Mouse (Mus musculus) urinary bladder, postnatal 36 days (tissue): ENCODE results near the gene Myom1.
"Not testable (repeated sequence)": the region's sequence is repeated elsewhere in the genome, so short reads cannot be mapped to it uniquely, and the experiment has no call there.

Source experiments
- DNase-seq, 2 experiments: peaks; one replicate each; pipeline ENCODE4 v3.0.0; 2022; ENCODE audit warnings: low spot score in 2 of 2, mixed read lengths in 1 of 2

Myom1 gene

DNA sequence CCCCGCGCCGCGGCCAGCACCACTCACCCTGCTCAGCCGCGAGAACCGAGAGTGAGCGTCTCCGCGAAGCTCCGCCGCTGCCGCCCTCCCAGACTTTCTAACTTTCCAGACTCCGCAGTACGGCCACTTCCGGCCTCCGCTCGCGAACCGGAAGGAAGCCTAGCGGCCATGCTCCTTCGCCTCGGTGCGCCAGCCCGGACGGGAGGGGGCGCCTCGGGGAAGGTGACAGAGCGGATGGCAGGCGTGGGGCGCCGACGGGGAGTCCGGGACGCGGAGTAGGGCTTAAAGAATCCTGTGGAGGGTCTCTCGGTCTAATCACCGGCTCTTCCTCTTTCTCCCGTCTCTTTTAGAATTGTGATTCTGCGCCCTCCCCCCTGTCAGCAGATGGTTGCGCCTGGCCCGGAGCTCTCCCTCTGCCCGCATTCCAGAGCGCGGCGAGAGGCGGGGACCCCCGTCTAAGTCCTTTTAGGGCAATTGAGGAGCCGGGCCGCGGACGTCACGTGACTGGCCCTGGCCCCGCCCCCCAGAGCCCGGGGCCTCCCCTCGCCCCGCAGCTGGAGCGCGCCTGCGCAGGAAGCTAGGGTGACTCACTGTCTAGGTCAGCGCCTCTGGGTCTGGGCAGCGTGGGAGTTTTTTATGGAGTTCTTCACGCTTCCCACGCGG, at the start of gene Myom1:
TSS of gene Myom1 (plus strand) at position 553 of the 663 bp plus-strand sequence.
- DNase-seq: peak; percentile 98 to 99

- DNase-seq: peak; percentile 95 to 99
Measured at GRCm38 (mm10) chr17:70963546-70963945, 38.9 kb upstream of the Myom1 start.

DNA sequence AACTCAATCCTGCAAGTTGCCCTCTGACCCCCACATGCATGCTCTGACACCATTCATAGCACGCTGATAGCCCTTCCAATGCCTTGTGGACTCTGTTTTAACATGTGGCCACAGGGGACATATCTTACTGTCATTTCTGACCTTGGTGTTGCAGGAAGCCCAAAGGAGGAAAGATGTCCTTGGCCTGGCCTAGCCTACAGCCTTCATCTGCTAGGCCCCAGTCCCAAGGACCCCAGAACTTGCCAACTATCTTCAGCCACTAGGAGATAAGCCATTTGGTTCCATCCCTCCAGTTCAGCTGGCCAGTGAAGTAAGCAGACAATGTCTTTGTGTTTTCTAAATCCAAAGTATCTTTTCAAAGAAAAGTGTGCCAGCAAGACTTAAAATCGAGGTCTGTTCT, 37.2 kb upstream of the Myom1 start:
- DNase-seq: no peak

- DNase-seq: no peak
Measured at GRCm38 (mm10) chr17:70966126-70966525, 36.3 kb upstream of the Myom1 start.

GRCm38 (mm10) chr17:70967191-70967590, 35.2 kb upstream of the Myom1 start:
- DNase-seq: no peak

DNA sequence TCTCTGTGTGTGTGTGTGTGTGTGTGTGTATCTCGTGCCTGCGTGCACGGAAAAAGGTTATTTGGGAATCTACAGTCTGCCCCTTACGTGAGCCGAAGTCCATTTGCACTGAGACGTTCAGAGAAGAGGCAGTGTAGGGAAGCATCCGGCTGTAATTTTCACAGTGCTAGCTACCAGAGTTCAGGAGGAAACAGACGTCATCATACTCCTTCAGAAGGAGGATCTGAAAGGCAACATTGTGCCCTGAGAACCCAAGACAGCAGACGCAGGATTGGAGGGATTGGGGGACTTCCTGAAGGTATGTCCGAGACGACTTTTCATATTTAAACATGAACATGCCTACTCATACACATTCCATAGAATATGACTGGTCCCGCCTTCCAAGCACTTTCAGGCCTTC, 34.8 kb upstream of the Myom1 start:
- DNase-seq: no peak

DNA sequence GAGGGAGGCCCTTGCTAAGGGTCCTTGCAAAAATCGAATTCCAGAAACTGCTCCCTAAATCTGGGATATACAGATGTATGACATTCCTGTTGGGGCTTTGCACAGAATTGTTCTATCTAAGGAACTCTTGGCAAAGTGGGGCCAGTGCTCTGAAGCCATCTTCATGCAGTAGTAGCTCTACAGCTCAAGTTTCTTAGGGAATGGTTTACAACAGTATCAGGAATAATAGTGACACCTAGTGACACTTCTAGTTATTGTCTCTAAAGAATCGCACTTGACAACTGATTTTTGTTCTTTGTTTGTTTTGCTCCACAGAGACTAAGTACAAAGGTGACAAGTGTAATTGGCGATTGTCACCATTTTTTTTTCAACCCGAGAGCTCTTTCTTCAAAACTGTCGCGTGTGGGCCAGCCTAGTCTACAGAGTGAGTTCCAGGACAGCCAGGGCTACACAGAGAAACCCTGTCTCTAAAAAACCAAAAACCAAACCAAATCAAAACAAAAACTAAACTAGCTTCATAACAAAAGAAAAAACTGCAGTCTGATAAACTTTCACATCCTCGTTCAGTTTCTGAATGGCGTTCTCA, 33.7 kb upstream of the Myom1 start:
- no peak for DNase-seq

GRCm38 (mm10) chr17:70971206-70971605, 31.2 kb upstream of the Myom1 start:
- no peak for DNase-seq

- no peak for DNase-seq
Measured at GRCm38 (mm10) chr17:70973398-70973797, 29.0 kb upstream of the Myom1 start.

DNA sequence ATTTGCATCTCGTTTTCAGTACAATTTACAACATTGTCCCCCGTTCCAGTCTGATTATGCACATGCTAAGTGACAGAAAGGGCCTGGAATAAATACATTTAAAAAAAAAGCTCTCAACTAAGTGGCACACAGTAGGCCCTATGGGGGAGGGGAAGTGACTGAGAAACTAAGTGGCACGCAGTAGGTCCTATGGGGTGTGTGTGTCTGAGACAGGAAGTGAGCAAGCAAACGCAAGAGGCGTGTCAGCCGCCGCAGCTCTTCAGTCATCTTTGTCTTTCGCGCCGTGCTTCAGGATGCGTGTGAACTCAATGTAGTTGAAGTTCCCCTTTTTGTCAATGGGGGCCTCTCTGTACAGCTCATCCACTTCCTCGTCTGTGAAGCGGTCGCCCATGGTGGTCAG, 28.4 kb upstream of the Myom1 start:
- not testable (repeated sequence) for DNase-seq

DNA sequence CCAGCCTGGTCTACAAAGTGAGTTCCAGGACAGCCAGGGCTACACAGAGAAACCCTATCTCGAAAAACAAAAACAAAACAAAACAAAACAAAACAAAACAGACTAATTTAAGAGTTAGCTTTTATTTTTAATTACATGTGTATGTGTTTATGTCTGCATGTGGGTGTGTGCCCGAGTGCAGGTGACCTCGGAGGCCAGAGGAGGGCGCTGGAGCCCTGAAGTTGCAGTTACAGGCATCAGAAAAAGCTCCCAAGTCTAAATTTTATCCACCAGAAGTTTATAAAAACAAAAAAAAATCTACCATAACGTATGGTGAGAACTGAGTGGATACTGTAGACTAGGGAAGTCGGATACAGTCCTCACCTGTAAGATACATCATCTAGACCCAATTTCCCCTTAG, 24.6 kb upstream of the Myom1 start:
- DNase-seq: no peak

- DNase-seq: no peak
Measured at GRCm38 (mm10) chr17:70979345-70980223, 22.8 kb upstream of the Myom1 start.

DNA sequence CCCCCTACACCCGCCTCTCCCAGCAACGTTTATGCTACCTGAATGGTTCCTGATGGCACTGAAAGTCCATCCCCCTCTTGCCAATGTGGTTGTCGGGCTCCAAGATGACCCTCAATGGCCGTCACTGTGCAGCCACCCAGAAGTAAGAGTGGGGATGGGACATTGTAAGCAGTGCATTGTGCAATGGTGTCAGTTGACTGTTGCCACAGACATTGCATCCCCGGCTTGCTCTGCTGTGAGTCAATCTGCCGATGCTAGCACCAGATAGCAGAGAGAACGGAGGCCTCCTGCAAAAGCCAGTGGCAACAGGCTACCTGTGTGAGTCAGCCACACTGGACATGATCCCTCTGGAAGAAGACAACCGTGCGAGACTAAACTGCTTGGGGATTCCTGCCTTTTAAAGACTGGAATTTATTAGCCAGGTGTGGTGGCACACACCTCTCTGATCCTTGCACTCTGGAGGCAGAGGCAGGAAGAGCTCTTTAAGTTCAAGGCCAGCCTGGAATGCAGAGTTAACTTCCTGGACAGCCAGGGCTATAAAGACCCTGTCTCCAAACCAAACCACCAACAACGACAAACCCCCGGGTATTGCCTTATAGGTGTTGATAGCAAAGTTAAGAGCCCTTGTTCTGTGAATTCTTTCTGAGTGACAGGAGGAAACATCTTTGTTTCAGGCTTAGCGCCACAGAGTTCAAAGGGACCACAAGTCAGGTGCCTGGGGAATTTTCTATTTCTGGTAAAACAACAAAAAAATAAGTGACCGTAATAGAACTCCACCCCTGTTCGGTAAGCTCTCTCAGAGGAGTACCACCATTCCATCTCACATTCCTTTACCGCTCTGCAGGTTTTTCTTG, 16.7 kb upstream of the Myom1 start:
- DNase-seq: peak; percentile 39 to 69

DNA sequence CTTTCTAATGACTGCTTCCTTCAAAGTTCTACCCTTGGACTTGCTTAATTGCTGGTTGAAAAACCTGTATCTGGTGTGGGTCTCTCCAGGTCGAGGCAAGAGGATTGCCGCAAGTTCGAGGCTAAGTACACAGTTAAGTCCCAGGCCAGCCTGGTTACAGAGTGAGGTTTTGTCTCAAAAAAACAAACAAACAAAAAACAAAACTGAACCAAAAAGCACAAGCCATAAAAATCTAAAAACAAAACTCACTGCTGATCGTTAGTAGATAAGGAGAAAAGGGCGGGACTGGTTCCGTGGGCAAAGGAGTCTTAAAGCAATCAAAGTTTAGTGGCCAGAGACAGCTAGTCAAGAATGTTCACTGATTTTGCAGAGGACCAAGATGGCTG, 16.1 kb upstream of the Myom1 start:
- no peak for DNase-seq

DNA sequence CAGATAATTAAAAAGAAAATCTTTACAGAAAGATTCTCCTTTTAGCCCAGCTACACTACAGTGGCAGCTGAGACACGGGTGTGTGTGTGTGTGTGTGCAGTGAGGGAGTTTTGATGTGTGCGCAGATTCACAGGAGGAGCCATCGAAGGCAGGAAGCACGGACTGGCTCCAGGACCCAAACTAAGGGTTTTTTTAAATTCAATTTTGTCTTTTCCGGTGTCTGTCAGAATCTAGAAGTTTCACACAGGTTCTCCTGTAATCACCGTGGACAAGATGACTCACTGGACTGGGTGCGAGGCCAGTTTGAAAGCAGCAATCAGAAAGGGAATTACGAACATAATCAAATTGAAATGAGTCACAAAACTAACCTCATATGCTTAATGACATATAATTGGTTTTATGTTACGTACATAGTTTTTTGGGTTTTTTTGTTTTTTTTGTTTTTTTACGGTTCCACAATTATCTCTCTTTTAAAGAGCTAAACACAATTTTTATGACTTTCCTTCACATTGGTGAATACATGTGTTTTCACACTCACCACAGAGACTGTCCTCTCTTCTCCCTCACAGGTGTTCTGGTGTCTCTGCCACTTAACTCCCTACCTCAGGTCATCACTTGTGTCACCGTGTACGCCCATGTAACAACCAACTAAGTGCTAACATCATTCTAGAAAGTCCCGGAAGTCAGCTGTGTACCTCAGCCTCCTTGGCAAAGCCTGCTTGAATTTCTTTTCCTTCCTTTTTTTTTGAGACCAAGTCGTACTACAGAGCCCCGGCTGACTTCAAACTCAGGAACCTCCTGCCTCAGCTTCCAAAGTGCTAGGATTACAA, 15.4 kb upstream of the Myom1 start:
- no peak for DNase-seq

- no peak for DNase-seq
Measured at GRCm38 (mm10) chr17:70988337-70988767, 14.1 kb upstream of the Myom1 start.

GRCm38 (mm10) chr17:70989430-70989829, 13.0 kb upstream of the Myom1 start:
- no peak for DNase-seq

DNA sequence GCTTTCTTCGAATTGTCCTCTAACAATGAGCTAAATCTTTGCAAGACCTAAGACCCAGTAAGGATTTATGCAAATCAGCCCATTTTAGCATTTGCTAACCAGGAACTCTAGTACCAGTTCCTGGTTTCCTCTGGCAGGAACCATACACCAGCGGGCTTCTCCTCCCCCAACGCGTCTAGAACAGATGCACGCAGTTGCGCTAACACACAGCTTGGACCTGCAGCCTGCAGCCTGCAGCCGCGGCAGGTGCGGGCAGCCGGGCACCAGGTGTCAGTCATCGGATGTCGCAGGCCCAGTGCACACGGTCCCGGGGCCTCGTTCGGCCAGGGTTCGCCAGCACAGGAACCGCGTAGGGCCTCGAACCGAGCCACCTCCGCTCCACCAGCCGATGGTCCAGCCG, 12.4 kb upstream of the Myom1 start:
- peak in 1 of 2 experiments; percentile 33 for DNase-seq

- peak; percentile 80 for DNase-seq
Measured at GRCm38 (mm10) chr17:70990403-70991303, 11.8 kb upstream of the Myom1 start.
